Mouse (Mus musculus): Measurements from ENCODE around the gene Olfr573-ps1. TPM values are rescaled to one million over a fixed set of nuclear protein-coding genes. Genes with fewer than 3 reads are reported as not detected.

Olfr573-ps1 gene
- not detected in 2 replicates for total RNA-seq (2012; rRNA removed)

DNA sequence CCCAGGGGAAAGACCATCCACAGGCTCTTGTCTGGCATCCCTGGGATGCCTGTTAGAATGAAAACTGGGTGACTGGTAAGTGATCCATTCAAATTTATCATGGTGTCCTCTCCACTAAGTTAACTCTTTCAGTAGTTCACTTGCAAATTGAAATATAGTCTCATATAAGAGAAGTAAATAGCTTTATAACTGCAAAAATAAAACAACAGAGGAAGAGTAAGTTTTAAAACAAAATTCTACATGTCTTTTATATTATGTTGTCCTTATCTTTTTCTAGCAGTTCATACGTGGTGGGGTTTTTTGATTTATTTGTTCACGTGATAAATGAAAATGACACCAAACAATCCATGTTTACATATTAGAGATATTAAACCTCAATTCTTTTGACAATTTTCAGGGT lies at the start of gene Olfr573-ps1:
Gene Olfr573-ps1 (minus strand): TSS at position 101 of the 400 bp plus-strand sequence.
- in situ Hi-C loops (cut with MboI; ENCODE audit: low sequenced_read_pairs in 2 of 2, unreplicated experiment in 2 of 2): no loop called here
- Histone ChIP-seq H3K36me3 (ENCODE audit: control insufficient read depth, insufficient read depth, low read length, poor library complexity, severe bottlenecking) (no peaks in the 10 kb centered on the region), H3K27ac (ENCODE audit: insufficient read depth, low read depth, low read length, poor library complexity, severe bottlenecking) (no peak within 1 kb of the TSS), H3K4me3 (ENCODE audit: insufficient read depth in 1 of 2, low read depth in 1 of 2, low read length in 2 of 2, poor library complexity in 1 of 2, severe bottlenecking in 1 of 2) (no peak within 1 kb of the TSS), H3K9ac (ENCODE audit: insufficient read depth, low read depth, low read length, poor library complexity, severe bottlenecking) (no peak within 1 kb of the TSS), H3K4me1 (ENCODE audit: control insufficient read depth in 2 of 2, insufficient read depth in 2 of 2, low read length in 2 of 2, poor library complexity in 1 of 2) (no peaks in the 10 kb centered on the region), H3K9me3 (ENCODE audit: control insufficient read depth, insufficient read depth, low read depth, low read length) (no peaks in the 10 kb centered on the region)
- TF ChIP-seq ZC3H11A (IDR thresholded peaks at IDR 0.05; ENCODE audit: borderline replicate concordance, low read depth, low read length) (no peak), CHD2 (IDR thresholded peaks at IDR 0.05; ENCODE audit: low read depth, low read length) (no peak), MAFK (IDR thresholded peaks at IDR 0.05; ENCODE audit: insufficient read depth, low read depth, low read length) (no peak), ZNF384 (IDR thresholded peaks at IDR 0.05; ENCODE audit: low read depth, low read length) (no peak), HCFC1 (IDR thresholded peaks at IDR 0.05; ENCODE audit: borderline replicate concordance, insufficient read depth, low read length) (no peak)
- DNase-seq (ENCODE audit: low read depth, low spot score): no peak

DNA sequence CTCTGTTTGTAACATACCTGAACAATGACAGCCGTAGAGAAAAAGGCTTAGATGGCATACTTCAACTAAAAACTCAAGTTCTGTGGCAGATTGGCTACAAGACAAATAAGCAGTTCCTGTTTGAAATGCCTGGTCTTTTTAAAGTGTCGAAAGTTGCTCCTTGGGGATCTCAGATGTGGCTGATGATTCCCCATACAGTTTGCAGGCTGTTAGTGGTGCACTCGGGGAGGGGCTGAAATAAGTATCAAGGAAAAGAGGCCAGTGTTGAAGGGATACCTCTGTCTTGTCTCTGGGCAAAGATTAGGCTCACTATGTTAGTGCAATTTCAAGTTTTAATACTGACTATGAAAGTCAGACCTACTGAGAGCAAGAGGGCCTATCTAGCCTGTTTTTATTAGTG lies 46.8 kb upstream of the Olfr573-ps1 start, which contains the start of gene Olfr578:
Gene Olfr578 (minus strand): TSS at position 101 of the 400 bp plus-strand sequence.
- no peaks in the 10 kb centered on the region for H3K36me3 ChIP-seq (ENCODE audit: control insufficient read depth, insufficient read depth, low read length, poor library complexity, severe bottlenecking)
- H3K4me3 ChIP-seq (ENCODE audit: insufficient read depth in 1 of 2, low read depth in 1 of 2, low read length in 2 of 2, poor library complexity in 1 of 2, severe bottlenecking in 1 of 2): no peak within 1 kb of the TSS
- H3K9ac ChIP-seq (ENCODE audit: insufficient read depth, low read depth, low read length, poor library complexity, severe bottlenecking): no peak within 1 kb of the TSS
- no peak for DNase-seq (ENCODE audit: low read depth, low spot score)
- H3K9me3 ChIP-seq (ENCODE audit: control insufficient read depth, insufficient read depth, low read depth, low read length): no peaks in the 10 kb centered on the region
- in situ Hi-C loops (cut with MboI; ENCODE audit: low sequenced_read_pairs in 2 of 2, unreplicated experiment in 2 of 2): no loop called here
- H3K4me1 ChIP-seq (ENCODE audit: control insufficient read depth in 2 of 2, insufficient read depth in 2 of 2, low read length in 2 of 2, poor library complexity in 1 of 2): no peaks in the 10 kb centered on the region
- no peak within 1 kb of the TSS for H3K27ac ChIP-seq (ENCODE audit: insufficient read depth, low read depth, low read length, poor library complexity, severe bottlenecking)
- TF ChIP-seq CHD2 (IDR thresholded peaks at IDR 0.05; ENCODE audit: low read depth, low read length) (no peak), ZC3H11A (IDR thresholded peaks at IDR 0.05; ENCODE audit: borderline replicate concordance, low read depth, low read length) (no peak)

DNA sequence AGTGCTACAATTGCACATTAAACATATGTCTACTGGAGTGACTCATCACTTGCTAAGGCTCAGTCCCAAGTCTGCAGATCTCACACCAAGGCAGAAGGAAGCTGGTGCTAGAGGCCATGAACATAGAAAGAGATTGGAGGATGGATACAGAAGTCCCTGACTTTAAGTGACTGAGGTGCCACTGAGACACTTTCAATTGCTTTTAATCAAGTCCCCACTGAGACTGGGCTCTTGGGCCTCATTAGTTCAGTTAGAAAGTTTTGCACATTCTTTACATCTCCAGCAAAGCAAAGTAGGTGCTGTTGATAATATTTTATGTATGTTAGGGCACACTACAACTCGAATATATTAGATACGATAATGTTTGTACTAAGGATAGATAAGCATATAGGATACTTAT lies 33.5 kb upstream of the Olfr573-ps1 start, which contains the start of gene Olfr577:
Gene Olfr577 (minus strand): TSS at position 101 of the 400 bp plus-strand sequence.
- Histone ChIP-seq H3K9me3 (ENCODE audit: control insufficient read depth, insufficient read depth, low read depth, low read length) (no peaks in the 10 kb centered on the region), H3K4me1 (ENCODE audit: control insufficient read depth in 2 of 2, insufficient read depth in 2 of 2, low read length in 2 of 2, poor library complexity in 1 of 2) (no peaks in the 10 kb centered on the region), H3K27ac (ENCODE audit: insufficient read depth, low read depth, low read length, poor library complexity, severe bottlenecking) (no peak within 1 kb of the TSS), H3K4me3 (ENCODE audit: insufficient read depth in 1 of 2, low read depth in 1 of 2, low read length in 2 of 2, poor library complexity in 1 of 2, severe bottlenecking in 1 of 2) (no peak within 1 kb of the TSS), H3K9ac (ENCODE audit: insufficient read depth, low read depth, low read length, poor library complexity, severe bottlenecking) (no peak within 1 kb of the TSS), H3K36me3 (ENCODE audit: control insufficient read depth, insufficient read depth, low read length, poor library complexity, severe bottlenecking) (no peaks in the 10 kb centered on the region)
- DNase-seq (ENCODE audit: low read depth, low spot score): no peak
- no peak for TF ChIP-seq ZC3H11A (IDR thresholded peaks at IDR 0.05; ENCODE audit: borderline replicate concordance, low read depth, low read length)
- TF ChIP-seq HCFC1 (IDR thresholded peaks at IDR 0.05; ENCODE audit: borderline replicate concordance, insufficient read depth, low read length): no peak
- TF ChIP-seq ZNF384 (IDR thresholded peaks at IDR 0.05; ENCODE audit: low read depth, low read length): no peak
- no peak for TF ChIP-seq CHD2 (IDR thresholded peaks at IDR 0.05; ENCODE audit: low read depth, low read length)
- no peak for TF ChIP-seq MAFK (IDR thresholded peaks at IDR 0.05; ENCODE audit: insufficient read depth, low read depth, low read length)
- in situ Hi-C loops (cut with MboI; ENCODE audit: low sequenced_read_pairs in 2 of 2, unreplicated experiment in 2 of 2): no loop called here

DNA sequence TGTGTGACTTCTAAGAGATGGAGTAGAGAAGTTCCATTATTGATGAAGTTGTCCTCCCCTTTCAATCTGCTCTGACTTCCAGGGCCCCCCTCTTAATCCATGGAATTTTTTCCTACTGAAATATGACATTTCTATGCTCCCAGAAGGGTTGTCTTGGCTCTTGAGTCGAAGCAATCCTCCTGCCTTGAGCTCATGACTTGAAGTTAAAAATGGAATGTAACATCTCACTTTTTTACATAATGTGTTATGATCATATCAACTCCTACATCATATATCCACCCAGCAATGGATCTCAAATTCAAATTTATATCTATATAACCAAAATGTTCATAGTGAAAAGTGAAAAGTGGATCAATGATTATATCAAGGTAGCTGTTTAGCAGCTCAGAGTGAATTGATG lies 32.0 kb upstream of the Olfr573-ps1 start:
- Histone ChIP-seq H3K9me3 (ENCODE audit: control insufficient read depth, insufficient read depth, low read depth, low read length) (no peaks in the 10 kb centered on the region), H3K4me3 (ENCODE audit: insufficient read depth in 1 of 2, low read depth in 1 of 2, low read length in 2 of 2, poor library complexity in 1 of 2, severe bottlenecking in 1 of 2) (no peak overlapping the region), H3K4me1 (ENCODE audit: control insufficient read depth in 2 of 2, insufficient read depth in 2 of 2, low read length in 2 of 2, poor library complexity in 1 of 2) (no peaks in the 10 kb centered on the region), H3K27ac (ENCODE audit: insufficient read depth, low read depth, low read length, poor library complexity, severe bottlenecking) (no peak overlapping the region), H3K9ac (ENCODE audit: insufficient read depth, low read depth, low read length, poor library complexity, severe bottlenecking) (no peak overlapping the region), H3K36me3 (ENCODE audit: control insufficient read depth, insufficient read depth, low read length, poor library complexity, severe bottlenecking) (no peaks in the 10 kb centered on the region)
- TF ChIP-seq MAFK (IDR thresholded peaks at IDR 0.05; ENCODE audit: insufficient read depth, low read depth, low read length) (no peak), ZC3H11A (IDR thresholded peaks at IDR 0.05; ENCODE audit: borderline replicate concordance, low read depth, low read length) (no peak), ZNF384 (IDR thresholded peaks at IDR 0.05; ENCODE audit: low read depth, low read length) (no peak), CHD2 (IDR thresholded peaks at IDR 0.05; ENCODE audit: low read depth, low read length) (no peak), HCFC1 (IDR thresholded peaks at IDR 0.05; ENCODE audit: borderline replicate concordance, insufficient read depth, low read length) (no peak)
- DNase-seq (ENCODE audit: low read depth, low spot score): no peak
- in situ Hi-C loops (cut with MboI; ENCODE audit: low sequenced_read_pairs in 2 of 2, unreplicated experiment in 2 of 2): no loop called here

DNA sequence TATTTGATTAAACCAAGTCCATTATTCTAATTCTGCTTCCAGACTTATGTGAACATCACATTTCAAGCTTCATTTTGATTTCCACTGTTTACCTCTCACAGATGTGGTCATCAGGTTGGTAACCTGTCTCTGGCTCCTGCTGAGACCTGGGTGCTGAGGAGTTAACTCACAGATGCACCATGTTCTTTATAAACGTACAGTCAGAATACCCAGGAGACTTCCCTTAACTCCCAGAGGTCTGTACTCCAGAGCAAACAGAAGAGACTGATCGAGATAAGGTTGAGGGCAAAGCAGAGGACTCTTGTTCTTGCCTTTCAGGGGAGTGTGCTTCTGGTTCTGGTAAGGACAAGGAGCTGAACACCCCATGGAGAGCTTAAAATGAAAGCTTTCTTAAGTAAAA lies 20.0 kb upstream of the Olfr573-ps1 start, which contains the start of gene Olfr576:
Gene Olfr576 (plus strand): TSS at position 301 of the 400 bp plus-strand sequence.
- Histone ChIP-seq H3K9me3 (ENCODE audit: control insufficient read depth, insufficient read depth, low read depth, low read length) (no peaks in the 10 kb centered on the region), H3K4me1 (ENCODE audit: control insufficient read depth in 2 of 2, insufficient read depth in 2 of 2, low read length in 2 of 2, poor library complexity in 1 of 2) (no peaks in the 10 kb centered on the region), H3K27ac (ENCODE audit: insufficient read depth, low read depth, low read length, poor library complexity, severe bottlenecking) (no peak within 1 kb of the TSS), H3K9ac (ENCODE audit: insufficient read depth, low read depth, low read length, poor library complexity, severe bottlenecking) (no peak within 1 kb of the TSS), H3K36me3 (ENCODE audit: control insufficient read depth, insufficient read depth, low read length, poor library complexity, severe bottlenecking) (no peaks in the 10 kb centered on the region), H3K4me3 (ENCODE audit: insufficient read depth in 1 of 2, low read depth in 1 of 2, low read length in 2 of 2, poor library complexity in 1 of 2, severe bottlenecking in 1 of 2) (no peak within 1 kb of the TSS)
- no peak for TF ChIP-seq HCFC1 (IDR thresholded peaks at IDR 0.05; ENCODE audit: borderline replicate concordance, insufficient read depth, low read length)
- no peak for TF ChIP-seq MAFK (IDR thresholded peaks at IDR 0.05; ENCODE audit: insufficient read depth, low read depth, low read length)
- no peak for TF ChIP-seq CHD2 (IDR thresholded peaks at IDR 0.05; ENCODE audit: low read depth, low read length)
- no peak for TF ChIP-seq ZC3H11A (IDR thresholded peaks at IDR 0.05; ENCODE audit: borderline replicate concordance, low read depth, low read length)
- no peak for TF ChIP-seq ZNF384 (IDR thresholded peaks at IDR 0.05; ENCODE audit: low read depth, low read length)
- in situ Hi-C loops (cut with MboI; ENCODE audit: low sequenced_read_pairs in 2 of 2, unreplicated experiment in 2 of 2): no loop called here
- no peak for DNase-seq (ENCODE audit: low read depth, low spot score)
